Mouse (Mus musculus) T-cell, adult 2 months (primary cell): Measurements from ENCODE around the gene Phospho2.

Experiments
- DNase-seq: peaks from one replicate; pipeline ENCODE4 v3.0.0; 2022; ENCODE audit warnings: low spot score

The Phospho2 gene

GRCm38 (mm10) chr2:69825898-69826297 is 36.5 kb downstream of the Phospho2 start:
- no peak for DNase-seq

- no peak for DNase-seq
Measured at GRCm38 (mm10) chr2:69826380-69826779, 37.0 kb downstream of the Phospho2 start.

DNA sequence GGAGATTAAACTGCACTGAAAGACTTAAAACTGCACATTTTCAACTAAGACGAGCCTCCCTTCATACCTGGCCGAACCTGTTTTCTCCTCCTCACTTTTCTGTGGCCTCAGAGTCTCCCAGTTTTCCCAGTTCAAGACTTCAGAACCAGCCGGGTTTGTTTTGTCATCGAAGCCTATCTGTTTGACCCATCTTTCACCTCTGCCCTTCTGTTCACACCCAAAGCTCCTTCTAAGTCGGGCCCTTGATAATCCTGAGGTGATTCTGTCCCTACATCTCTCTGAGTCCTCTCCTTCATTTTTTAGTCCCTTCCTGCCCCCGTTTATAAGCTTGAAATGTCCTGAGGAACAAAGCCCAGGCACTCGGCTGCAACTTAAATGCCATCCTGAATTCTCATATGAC is 38.6 kb downstream of the Phospho2 start:
- no peak for DNase-seq

- DNase-seq, result no peak
Measured at GRCm38 (mm10) chr2:69829680-69830079, 40.3 kb downstream of the Phospho2 start.

DNA sequence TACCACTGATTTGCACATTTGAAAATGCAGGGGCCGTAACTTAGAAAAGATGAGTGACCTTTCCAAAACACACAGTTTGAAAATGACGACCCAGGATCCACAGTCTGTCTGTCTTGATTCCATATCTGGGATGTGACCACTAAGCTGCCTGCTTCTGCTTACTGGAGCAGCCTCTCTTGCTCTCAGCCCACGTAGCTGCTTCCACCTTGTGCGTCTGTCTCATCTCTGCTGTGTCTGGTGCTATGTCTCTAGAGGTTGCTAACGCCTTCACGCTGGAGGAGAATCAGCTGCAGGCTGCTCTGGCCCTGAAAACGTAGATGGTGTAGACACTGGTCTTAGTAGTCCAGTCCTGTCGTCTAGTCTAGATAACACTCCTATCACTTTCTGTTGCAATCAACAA is 40.7 kb downstream of the Phospho2 start:
- no peak for DNase-seq

- no peak for DNase-seq
Measured at GRCm38 (mm10) chr2:69837244-69837967, 48.0 kb downstream of the Phospho2 start.

GRCm38 (mm10) chr2:69837996-69838395 is 48.6 kb downstream of the Phospho2 start:
- DNase-seq, result no peak

- DNase-seq, result no peak
Measured at GRCm38 (mm10) chr2:69838707-69839106, 49.3 kb downstream of the Phospho2 start.

DNA sequence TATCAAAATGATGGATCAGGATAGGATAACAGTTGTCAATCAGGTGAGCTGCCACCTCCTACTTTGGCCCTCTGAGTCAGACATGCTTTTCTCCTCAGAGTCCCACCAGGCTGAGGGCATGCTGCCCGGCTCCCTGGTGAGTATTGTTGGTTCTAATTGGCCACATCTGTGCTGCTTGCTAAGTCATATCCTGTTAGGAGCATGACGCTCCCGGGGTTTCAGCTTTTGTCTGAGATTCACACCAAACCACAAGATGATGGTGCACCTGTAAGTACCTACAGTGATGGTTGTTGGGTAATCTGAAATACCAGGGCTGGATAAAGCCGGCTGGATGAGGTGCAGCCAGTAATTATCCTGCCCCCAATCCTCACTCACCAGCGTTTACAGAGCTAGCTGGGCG is 50.8 kb downstream of the Phospho2 start:
- DNase-seq, result no peak

DNA sequence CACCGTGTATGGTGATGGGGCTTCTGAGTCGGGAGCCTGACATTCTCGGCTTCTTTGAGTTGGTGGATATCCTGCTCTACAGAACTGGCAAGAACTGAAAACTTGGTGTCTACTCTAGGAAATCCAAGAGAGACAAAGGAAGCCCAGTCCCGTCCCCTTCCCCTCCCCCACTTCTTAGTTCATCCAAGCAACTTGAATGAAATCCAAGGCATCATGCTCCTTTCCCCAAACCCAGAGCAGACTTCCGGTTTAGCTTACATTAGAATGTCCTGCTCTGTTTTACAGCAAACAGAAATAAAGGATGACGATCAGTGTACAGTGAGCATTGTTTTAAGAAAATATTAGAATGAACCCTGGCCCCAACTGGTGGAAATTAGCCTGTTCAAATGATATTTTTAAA is 59.8 kb downstream of the Phospho2 start:
- DNase-seq, result no peak
